Mouse (Mus musculus) embryo, embryonic 11.5 days (tissue): ENCODE measurements around the gene Trib3.
"Not testable (repeated sequence)": the region's sequence is repeated elsewhere in the genome, so short reads cannot be mapped to it uniquely, and the experiment has no call there.

ENCODE experiments used
- DNase-seq: peaks from one replicate; pipeline ENCODE4 v3.0.0-alpha.2; 2012; ENCODE audit warnings: low read depth, low spot score

Gene Trib3

GRCm38 (mm10) chr2:152307186-152307585 lies 36.6 kb downstream of the Trib3 start:
- DNase-seq: no peak

DNA sequence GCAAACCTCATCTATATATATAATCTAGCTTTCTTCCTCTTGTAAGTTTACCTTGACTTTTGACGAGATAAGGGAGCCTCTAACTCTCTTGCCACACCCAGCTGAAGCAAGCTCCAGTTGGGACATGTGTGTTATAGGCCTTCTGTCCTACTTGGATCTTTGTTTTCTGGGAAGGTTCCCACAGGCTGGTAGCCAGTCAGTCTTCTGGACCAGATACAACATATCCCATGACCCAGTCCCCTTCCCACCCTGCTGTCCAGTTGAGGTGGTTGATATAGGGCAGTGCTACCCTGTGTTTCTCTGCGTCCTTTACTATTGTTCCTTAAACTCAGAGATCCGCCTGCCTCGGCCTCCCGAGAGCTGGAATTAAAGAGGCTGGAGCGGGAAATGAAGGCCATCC lies 38.4 kb downstream of the Trib3 start:
- no peak for DNase-seq

- DNase-seq: no peak
Measured at GRCm38 (mm10) chr2:152303781-152304180, 40.1 kb downstream of the Trib3 start.

GRCm38 (mm10) chr2:152302862-152303261 lies 41.0 kb downstream of the Trib3 start:
- no peak for DNase-seq

DNA sequence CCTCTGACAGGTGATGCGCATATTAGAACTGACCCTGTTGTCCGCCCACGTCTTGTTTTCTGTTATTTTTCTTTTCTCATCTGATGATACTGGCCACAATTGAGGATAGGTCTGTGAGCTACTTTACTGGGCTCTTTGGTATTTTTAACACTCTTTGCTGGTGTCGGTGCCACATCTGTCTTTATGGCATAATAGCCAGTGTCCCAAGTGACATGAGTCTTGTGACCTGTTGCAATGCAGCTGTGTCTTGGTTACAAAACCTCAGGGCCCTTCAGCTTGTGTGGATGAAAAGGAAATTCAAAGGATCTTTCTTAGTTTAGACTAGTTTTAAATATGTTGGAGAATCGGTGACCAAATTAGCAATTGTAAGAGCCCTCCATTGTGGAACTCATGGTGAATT lies 49.3 kb downstream of the Trib3 start:
- no peak for DNase-seq

DNA sequence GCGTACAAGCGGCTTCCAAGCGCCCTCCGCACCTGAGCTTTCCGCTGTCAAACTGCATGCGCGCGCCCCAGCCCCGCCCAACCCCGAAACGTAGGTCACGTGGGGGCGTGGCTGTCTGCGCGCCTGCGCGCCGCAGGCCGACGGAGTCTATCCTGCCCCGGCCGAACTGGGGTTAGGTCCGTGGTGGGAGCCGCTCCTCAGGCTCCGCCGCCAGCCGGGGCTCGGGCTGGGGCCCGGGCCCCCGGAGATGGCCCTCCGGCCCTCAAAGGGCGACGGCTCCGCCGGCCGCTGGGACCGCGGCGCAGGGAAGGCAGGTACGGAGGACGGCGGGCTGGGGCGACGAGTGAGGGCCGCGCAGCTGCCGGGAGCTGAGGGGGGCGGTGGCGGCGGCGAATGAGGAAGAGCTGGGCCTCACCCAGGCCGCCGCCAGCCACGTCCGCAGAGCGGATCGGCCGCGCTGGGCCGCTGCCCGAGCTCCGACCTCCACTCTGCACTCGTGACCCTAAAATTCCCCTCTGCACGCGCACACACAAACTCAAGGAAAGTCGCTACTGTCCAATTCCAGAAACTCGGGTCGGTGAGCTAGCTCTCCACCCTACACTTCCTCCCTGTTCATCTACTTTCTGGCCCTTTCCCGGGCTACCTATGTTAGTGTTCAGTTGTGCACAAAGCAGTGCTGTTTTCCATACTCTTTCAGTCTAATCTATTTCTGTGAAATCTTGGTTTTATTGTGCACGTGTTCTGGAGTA lies 49.9 kb downstream of the Trib3 start, which contains the start of gene Tbc1d20:
Tbc1d20 (plus strand) TSS at position 102 of the 749 bp plus-strand sequence.
- peak; percentile 90 for DNase-seq

- no peak for DNase-seq
Measured at GRCm38 (mm10) chr2:152293179-152293726, 50.6 kb downstream of the Trib3 start.

GRCm38 (mm10) chr2:152292475-152292874 lies 51.4 kb downstream of the Trib3 start:
- DNase-seq: no peak

GRCm38 (mm10) chr2:152289623-152290022 lies 54.2 kb downstream of the Trib3 start:
- not testable (repeated sequence) for DNase-seq

DNA sequence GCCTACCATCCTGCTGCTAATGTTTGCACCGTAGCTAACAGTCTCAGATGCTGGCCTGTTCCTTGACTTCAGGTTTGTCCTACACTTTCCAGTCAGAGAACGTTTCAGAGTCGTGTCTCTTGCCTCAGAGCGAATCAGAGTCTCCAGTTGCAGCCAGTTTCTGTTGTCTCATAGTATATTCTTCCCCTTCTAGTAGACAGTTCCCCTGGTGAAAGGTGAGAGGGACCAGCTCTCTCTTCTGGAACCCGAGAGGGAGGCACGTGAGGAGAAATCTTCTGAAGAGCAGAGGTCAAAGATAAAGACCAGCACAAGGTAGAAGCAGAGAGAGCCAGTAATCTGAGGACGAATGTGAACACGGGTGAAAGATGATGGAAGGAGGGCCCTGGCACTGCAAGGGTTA lies 55.8 kb downstream of the Trib3 start:
- DNase-seq: no peak

DNA sequence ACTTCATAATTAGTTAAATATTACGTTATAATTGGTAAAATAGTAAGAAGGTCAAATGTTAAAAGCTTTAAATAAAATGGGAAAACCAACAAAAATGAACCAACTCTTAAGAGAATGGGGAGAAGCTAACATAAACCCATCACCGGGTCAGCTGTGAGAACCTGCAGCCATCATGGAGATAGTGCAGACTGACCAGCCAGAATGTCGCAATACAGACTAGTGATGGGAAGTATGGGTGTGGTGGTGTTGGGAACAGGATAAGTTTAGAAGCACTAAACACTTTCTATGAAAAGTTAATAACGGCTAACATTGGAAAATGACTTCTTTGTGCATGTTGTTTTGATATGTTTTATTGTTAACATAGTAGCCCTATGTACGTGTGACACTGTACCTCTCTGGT lies 56.3 kb downstream of the Trib3 start:
- no peak for DNase-seq
